Mouse (Mus musculus) ES-CJ7 (cell line): ENCODE measurements around the gene Styk1.
"Not testable (repeated sequence)": the region's sequence is repeated elsewhere in the genome, so short reads cannot be mapped to it uniquely, and the experiment has no call there.

Source experiments
- DNase-seq: peaks from one replicate; pipeline ENCODE4 v3.0.0; 2011; ENCODE audit warnings: low read depth, low spot score

The Styk1 gene

GRCm38 (mm10) chr6:131292991-131293788 is 60.2 kb downstream of the Styk1 start, which contains the start of gene Magohb:
Gene Magohb, minus strand, starts transcription at chr6:131293244.
- peak; percentile 76 for DNase-seq

GRCm38 (mm10) chr6:131292276-131292990 is 61.0 kb downstream of the Styk1 start:
- DNase-seq = peak; percentile 19

- DNase-seq = peak; percentile 49
Observed at GRCm38 (mm10) chr6:131290430-131290829, 63.0 kb downstream of the Styk1 start.

- not testable (repeated sequence) for DNase-seq
Observed at GRCm38 (mm10) chr6:131278160-131278559, 75.2 kb downstream of the Styk1 start.

GRCm38 (mm10) chr6:131276659-131277058 is 76.7 kb downstream of the Styk1 start:
- DNase-seq = no peak

GRCm38 (mm10) chr6:131272311-131272710 is 81.1 kb downstream of the Styk1 start:
- no peak for DNase-seq

GRCm38 (mm10) chr6:131270312-131270711 is 83.1 kb downstream of the Styk1 start:
- no peak for DNase-seq

GRCm38 (mm10) chr6:131269599-131269998 is 83.8 kb downstream of the Styk1 start:
- DNase-seq = no peak

GRCm38 (mm10) chr6:131264175-131264574 is 89.2 kb downstream of the Styk1 start:
- DNase-seq = no peak

- no peak for DNase-seq
Observed at GRCm38 (mm10) chr6:131262778-131263177, 90.6 kb downstream of the Styk1 start.

- no peak for DNase-seq
Observed at GRCm38 (mm10) chr6:131262009-131262408, 91.4 kb downstream of the Styk1 start.
